Mouse (Mus musculus) cerebellum, adult 2 months (tissue): ENCODE measurements around the gene Scn2b.

Experiments
- CTCF ChIP-seq: fragments of 200-500 bp; IDR thresholded peaks from 2 replicates; pipeline ENCODE4 v1.5.1; 2011; ENCODE audit warnings: low read depth, mild to moderate bottlenecking, control low read depth, low read length, moderate library complexity, borderline replicate concordance; ENCODE audit not compliant: insufficient read depth
- POLR2A ChIP-seq: fragments of 200-500 bp; IDR thresholded peaks from 2 replicates; pipeline ENCODE4 v1.6.1; 2011; ENCODE audit warnings: low read length, control low read depth, borderline replicate concordance; ENCODE audit not compliant: insufficient read depth

- TF ChIP-seq POLR2A (no peak), CTCF (peak; percentile 33; the same call in 1 of the 2 replicates)
Observed at GRCm38 (mm10) chr9:45090811-45091210, 26.8 kb upstream of the Scn2b start.
